Mouse (Mus musculus) forebrain, postnatal 0 days (tissue): ENCODE data around the gene Cnot11. TPM values are rescaled to one million over a fixed set of nuclear protein-coding genes. Genes with fewer than 3 reads are reported as not detected.
A peak's percentile ranks its signal among the peaks of the same experiment; 100 is the strongest.

ENCODE experiments used
- ATAC-seq: fragments of 200-750 bp; cut with Nextera tagmentation; 2 replicates; pipeline ENCODE4 v1.8.0; 2017; ENCODE audit warnings: mild to moderate bottlenecking, moderate library complexity
- DNase-seq: peaks from one replicate; pipeline ENCODE4 v3.0.0-alpha.2; 2015
- H3K27ac ChIP-seq: fragments of 300-500 bp; sonication (generic); 2 replicates; pipeline ENCODE4 v1.5.1; 2014; ENCODE audit warnings: low read depth, mild to moderate bottlenecking, antibody characterized with exemption, low read length, moderate library complexity, mixed read lengths
- H3K27me3 ChIP-seq: fragments of 300-500 bp; sonication (generic); 2 replicates; pipeline ENCODE4 v1.6.1; 2014; ENCODE audit warnings: mild to moderate bottlenecking, low read length, mixed read lengths; ENCODE audit not compliant: insufficient read depth
- H3K36me3 ChIP-seq: fragments of 300-500 bp; sonication (generic); 2 replicates; pipeline ENCODE4 v1.6.1; 2014; ENCODE audit warnings: mild to moderate bottlenecking, moderate library complexity; ENCODE audit not compliant: insufficient read depth
- H3K4me1 ChIP-seq: fragments of 300-500 bp; sonication (generic); 2 replicates; pipeline ENCODE4 v1.6.1; 2014; ENCODE audit warnings: antibody characterized with exemption; ENCODE audit not compliant: insufficient read depth
- H3K4me2 ChIP-seq: fragments of 300-500 bp; sonication (generic); 2 replicates; pipeline ENCODE4 v1.6.1; 2014; ENCODE audit warnings: low read depth, mild to moderate bottlenecking, moderate library complexity
- H3K4me3 ChIP-seq: fragments of 300-500 bp; sonication (generic); 2 replicates; pipeline ENCODE4 v1.5.1; 2014; ENCODE audit warnings: low read depth, low read length, mixed read lengths
- H3K9ac ChIP-seq: fragments of 300-500 bp; sonication (generic); 2 replicates; pipeline ENCODE4 v1.6.1; 2014; ENCODE audit warnings: mild to moderate bottlenecking
- H3K9me3 ChIP-seq: fragments of 300-500 bp; sonication (generic); 2 replicates; pipeline ENCODE4 v1.6.1; 2016; ENCODE audit warnings: low read length
- CTCF ChIP-seq: sonication (generic); IDR thresholded peaks from 2 replicates; pipeline ENCODE4 v1.5.1; 2016; ENCODE audit warnings: antibody characterized with exemption, control low read depth, low read depth
- WGBS: fragments of 180-500 bp; shearing (Covaris S2); extraction: QIAGEN DNeasy Blood & Tissue Kit; methylation state at CpG from one replicate; pipeline ENCODE4 v1.1.7; 2014; 5-methylcytosine and 5-hydroxymethylcytosine counted together
- polyA plus RNA-seq: library from polyadenylated mRNA; unstranded; fragments of >200 nt; fragmentation: Nextera tagmentation; extraction: Ambion mirVana; gene quantifications from 2 replicates; pipeline ENCODE4 v1.2.1, GENCODE M21; 2015
- total RNA-seq: library from RNA; depleted of rRNA; stranded (reverse); fragments of >200 nt; gene quantifications from 2 replicates; pipeline ENCODE4 v1.2.3, GENCODE M21; 2014

The Cnot11 gene
- total and polyA plus RNA-seq, 2 experiments from 2014 or later: 11.1 to 38.8 TPM

DNA sequence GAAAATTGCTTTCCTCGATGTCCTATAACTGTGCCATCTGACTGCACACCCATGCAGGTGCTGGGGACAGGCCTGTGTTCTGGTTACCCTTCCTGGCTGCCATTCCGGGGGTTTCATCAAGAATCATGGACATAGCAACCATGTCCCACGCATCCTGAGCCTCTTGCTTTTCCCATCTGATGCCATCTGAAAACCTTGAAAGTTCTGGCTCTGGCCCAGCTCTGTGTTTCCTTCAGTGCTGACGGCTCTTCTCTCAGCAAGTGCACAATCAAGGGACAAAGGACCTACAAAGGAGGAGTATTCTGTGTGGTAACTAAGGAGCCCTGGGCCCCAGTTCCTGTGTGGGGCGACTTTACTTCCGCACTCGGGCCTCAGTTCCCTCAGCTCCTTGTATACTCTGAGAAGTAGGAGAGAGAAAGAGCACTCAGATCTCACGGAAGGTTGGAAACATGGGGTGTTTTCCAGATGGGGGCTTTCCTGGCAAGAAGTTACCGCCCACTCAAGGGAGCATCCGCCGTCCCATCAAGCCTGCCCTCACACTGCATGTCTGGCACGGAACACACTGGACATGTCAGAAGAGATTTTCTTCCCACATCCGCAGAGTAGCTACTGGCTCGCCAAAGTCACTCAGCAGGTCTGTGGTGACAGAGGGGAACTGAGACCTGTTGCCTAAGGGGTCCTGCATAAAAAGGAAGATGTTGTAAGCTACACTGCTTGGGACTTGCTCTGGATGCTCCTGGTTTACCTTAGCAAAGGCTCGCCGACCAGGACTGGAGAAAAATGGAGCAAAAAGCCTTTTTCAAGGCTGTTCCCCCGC, 31.8 kb upstream of the Cnot11 start:
- no peaks in the 10 kb centered on the region for H3K27me3 ChIP-seq
- H3K4me1 ChIP-seq: no peaks in the 10 kb centered on the region
- H3K9me3 ChIP-seq: no peaks in the 10 kb centered on the region
- H3K36me3 ChIP-seq: no peaks in the 10 kb centered on the region
- DNase-seq (no peak), ATAC-seq (no peak)
- no peak overlapping the region for H3K4me3 ChIP-seq
- no peak overlapping the region for H3K9ac ChIP-seq
- H3K27ac ChIP-seq: no peak overlapping the region
- 77% methylated on average over 17 of the region's 17 CpGs for WGBS
- TF ChIP-seq CTCF: no peak
- H3K4me2 ChIP-seq: no peak overlapping the region

GRCm38 (mm10) chr1:39504261-39504660, 30.5 kb upstream of the Cnot11 start:
- DNase-seq (peak; percentile 15), ATAC-seq (no peak)

DNA sequence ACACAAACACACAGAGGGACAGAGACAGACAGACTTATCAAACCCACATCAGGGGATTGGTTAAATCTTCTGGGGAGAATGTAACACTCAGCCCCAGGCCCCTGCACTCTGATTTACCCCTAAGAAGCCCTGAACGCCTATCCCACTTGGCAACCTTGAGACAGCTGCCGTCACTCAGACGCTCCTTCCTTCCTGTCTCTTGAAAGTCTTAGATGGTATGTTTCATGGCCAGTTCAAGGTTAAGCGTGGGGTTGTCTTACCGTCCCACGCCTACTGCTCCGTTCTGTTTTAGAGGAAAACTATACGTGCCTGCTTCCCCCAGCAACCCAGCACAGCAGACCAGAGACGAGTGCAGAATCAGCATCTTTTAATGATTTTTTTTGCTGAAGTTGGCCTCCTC, 29.2 kb upstream of the Cnot11 start:
- 83% methylated on average over 9 of the region's 9 CpGs for WGBS
- Histone ChIP-seq H3K9me3 (no peaks in the 10 kb centered on the region), H3K4me1 (no peaks in the 10 kb centered on the region), H3K4me3 (no peak overlapping the region), H3K4me2 (no peak overlapping the region), H3K27me3 (no peaks in the 10 kb centered on the region), H3K9ac (no peak overlapping the region), H3K27ac (no peak overlapping the region), H3K36me3 (no peaks in the 10 kb centered on the region)
- DNase-seq (no peak), ATAC-seq (no peak)
- TF ChIP-seq CTCF: no peak

More at GRCm38 (mm10) chr1:39504261-39504660, 30.5 kb upstream of the Cnot11 start:
- TF ChIP-seq CTCF: peak; percentile 50
- Histone ChIP-seq H3K4me1 (no peaks in the 10 kb centered on the region), H3K9me3 (no peaks in the 10 kb centered on the region), H3K9ac (no peak overlapping the region), H3K27ac (no peak overlapping the region), H3K4me2 (no peak overlapping the region), H3K4me3 (no peak overlapping the region), H3K27me3 (no peaks in the 10 kb centered on the region), H3K36me3 (no peaks in the 10 kb centered on the region)
- 18% methylated on average over 1 of the region's 1 CpGs for WGBS

DNA sequence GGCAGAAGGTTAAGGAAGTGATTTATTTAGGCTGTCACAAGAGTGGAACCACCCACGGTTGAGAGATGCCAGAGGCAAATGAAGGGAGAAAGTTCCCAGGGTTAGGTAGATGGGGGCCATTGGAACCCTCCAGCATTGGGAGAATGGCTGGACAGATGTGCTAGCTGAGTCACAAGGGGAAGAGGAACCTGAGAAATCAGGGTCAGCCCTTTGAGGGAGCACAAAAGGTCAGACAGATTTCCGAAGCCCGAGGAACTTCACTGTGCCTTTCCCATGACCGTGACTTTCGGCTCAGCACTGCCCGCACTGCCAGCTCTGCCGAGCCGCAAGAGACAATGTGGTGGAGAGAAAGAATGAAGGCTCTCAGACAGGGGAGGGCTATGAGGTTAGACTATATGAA, 23.0 kb upstream of the Cnot11 start:
- Histone ChIP-seq H3K27me3 (no peaks in the 10 kb centered on the region), H3K27ac (no peak overlapping the region), H3K4me1 (no peaks in the 10 kb centered on the region), H3K9me3 (no peaks in the 10 kb centered on the region), H3K4me2 (no peak overlapping the region), H3K36me3 (no peaks in the 10 kb centered on the region), H3K9ac (no peak overlapping the region), H3K4me3 (no peak overlapping the region)
- ATAC-seq (no peak), DNase-seq (no peak)
- WGBS: 66% methylated on average over 8 of the region's 8 CpGs
- TF ChIP-seq CTCF: no peak

GRCm38 (mm10) chr1:39512183-39512582, 22.6 kb upstream of the Cnot11 start:
- Histone ChIP-seq H3K27me3 (no peaks in the 10 kb centered on the region), H3K9ac (no peak overlapping the region), H3K4me1 (no peaks in the 10 kb centered on the region), H3K4me2 (no peak overlapping the region), H3K9me3 (no peaks in the 10 kb centered on the region), H3K36me3 (no peaks in the 10 kb centered on the region), H3K4me3 (no peak overlapping the region), H3K27ac (no peak overlapping the region)
- 54% methylated on average over 1 of the region's 1 CpGs for WGBS
- DNase-seq (no peak), ATAC-seq (no peak)
- TF ChIP-seq CTCF: no peak

DNA sequence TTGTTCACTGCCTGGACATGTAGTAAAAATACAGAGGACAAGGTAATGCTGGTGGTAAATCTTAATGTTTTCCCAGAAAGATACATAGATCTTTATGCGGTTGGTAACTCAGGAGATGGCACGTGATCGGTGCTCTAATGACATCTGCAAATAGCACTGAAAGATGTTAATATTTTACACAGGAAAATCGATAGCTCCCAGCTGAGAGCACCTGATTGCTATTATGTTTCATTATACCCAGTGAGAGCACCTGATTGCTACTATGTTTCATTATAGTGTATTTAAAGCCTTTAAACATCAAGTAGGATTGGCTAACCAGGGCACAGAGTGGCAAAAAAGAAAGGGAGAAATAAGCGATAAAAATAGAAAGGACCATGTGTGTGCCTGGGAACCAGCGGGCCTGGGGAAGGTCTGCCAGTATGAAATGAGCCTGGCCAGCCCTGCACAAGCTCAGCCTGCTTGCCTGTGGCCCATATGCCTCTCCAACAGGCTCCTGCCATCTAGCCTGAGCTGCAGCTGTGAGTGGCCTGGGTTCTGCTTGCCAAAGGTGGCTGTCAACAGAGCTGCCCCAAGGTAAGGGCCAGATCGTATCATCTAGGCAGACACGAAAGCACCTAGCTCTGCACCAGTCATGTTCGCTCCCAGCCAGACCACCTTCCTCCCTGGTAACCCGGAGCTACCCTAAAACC, 19.3 kb upstream of the Cnot11 start:
- TF ChIP-seq CTCF: no peak
- Histone ChIP-seq H3K9me3 (no peaks in the 10 kb centered on the region), H3K4me2 (no peak overlapping the region), H3K4me3 (no peak overlapping the region), H3K36me3 (no peaks in the 10 kb centered on the region), H3K4me1 (no peaks in the 10 kb centered on the region), H3K9ac (no peak overlapping the region), H3K27ac (no peak overlapping the region), H3K27me3 (no peaks in the 10 kb centered on the region)
- ATAC-seq: peak; percentile 71
- 81% methylated on average over 10 of the region's 10 CpGs for WGBS
- no peak for DNase-seq

DNA sequence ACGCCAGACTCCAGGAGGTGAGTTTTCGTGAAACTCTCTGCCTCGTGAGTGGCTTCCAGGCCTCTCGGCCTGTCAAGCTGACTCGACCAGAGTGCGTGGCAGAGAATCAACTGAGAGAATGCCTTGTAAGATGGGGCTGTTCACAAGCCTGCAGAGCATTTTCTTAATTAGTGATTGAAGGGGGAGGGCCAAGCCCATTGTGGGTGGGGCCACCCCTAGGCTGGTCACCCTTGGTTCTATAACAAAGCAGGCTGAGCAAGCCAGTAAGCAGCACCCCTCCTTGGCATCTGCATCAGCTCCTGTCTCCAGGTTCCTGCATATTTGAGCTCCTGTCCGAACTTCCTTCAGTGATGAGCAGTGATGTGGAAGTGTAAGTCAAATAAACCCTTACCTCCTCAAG, 13.5 kb upstream of the Cnot11 start:
- TF ChIP-seq CTCF: no peak
- Histone ChIP-seq H3K27me3 (no peaks in the 10 kb centered on the region), H3K27ac (no peak overlapping the region), H3K9me3 (no peaks in the 10 kb centered on the region), H3K9ac (no peak overlapping the region), H3K36me3 (no peaks in the 10 kb centered on the region), H3K4me3 (no peak overlapping the region), H3K4me2 (no peak overlapping the region), H3K4me1 (no peaks in the 10 kb centered on the region)
- 80% methylated on average over 7 of the region's 7 CpGs for WGBS
- DNase-seq: no peak
- ATAC-seq: no peak
